Mouse (Mus musculus) heart, postnatal 0 days (tissue): Measurements from ENCODE around the gene Fbxl5. TPM values are rescaled to one million over a fixed set of nuclear protein-coding genes. Genes with fewer than 3 reads are reported as not detected.
A peak's percentile ranks its signal among the peaks of the same experiment; 100 is the strongest.

ENCODE experiments used
- ATAC-seq: fragments of 200-750 bp; cut with Nextera tagmentation; 2 replicates; pipeline ENCODE4 v1.8.0; 2017; ENCODE audit warnings: low read depth, moderate number of reproducible peaks, moderate library complexity; ENCODE audit not compliant: insufficient read depth
- DNase-seq: peaks from one replicate; pipeline ENCODE4 v3.0.0-alpha.2; 2016; ENCODE audit warnings: low spot score
- H3K27ac ChIP-seq: fragments of 300-500 bp; sonication (generic); 2 replicates; pipeline ENCODE4 v1.5.1; 2014; ENCODE audit warnings: low read depth, mild to moderate bottlenecking
- H3K27me3 ChIP-seq: fragments of 300-500 bp; sonication (generic); 2 replicates; pipeline ENCODE4 v1.6.1; 2014; ENCODE audit warnings: low read length, mixed read lengths; ENCODE audit not compliant: control insufficient read depth, insufficient read depth
- H3K36me3 ChIP-seq: fragments of 300-500 bp; sonication (generic); replicated peaks from 2 replicates; pipeline ENCODE4 v1.6.1; 2014; ENCODE audit warnings: low read length, mixed read lengths; ENCODE audit not compliant: control insufficient read depth, insufficient read depth
- H3K4me1 ChIP-seq: fragments of 300-500 bp; sonication (generic); 2 replicates; pipeline ENCODE4 v1.6.1; 2014; ENCODE audit warnings: antibody characterized with exemption; ENCODE audit not compliant: control insufficient read depth, insufficient read depth
- H3K4me2 ChIP-seq: fragments of 300-500 bp; sonication (generic); 2 replicates; pipeline ENCODE4 v1.6.1; 2014; ENCODE audit warnings: low read depth, mild to moderate bottlenecking, low read length, moderate library complexity
- H3K4me3 ChIP-seq: fragments of 300-500 bp; sonication (generic); 2 replicates; pipeline ENCODE4 v1.5.1; 2014; ENCODE audit warnings: low read depth, low read length
- H3K9ac ChIP-seq: fragments of 300-500 bp; sonication (generic); replicated peaks from 2 replicates; pipeline ENCODE4 v1.6.1; 2014; ENCODE audit warnings: low read depth, low read length, mixed read lengths
- H3K9me3 ChIP-seq: fragments of 300-500 bp; sonication (generic); replicated peaks from 2 replicates; pipeline ENCODE4 v1.6.1; 2016; ENCODE audit warnings: low read length; ENCODE audit not compliant: control insufficient read depth
- CTCF ChIP-seq: IDR thresholded peaks from 2 replicates; pipeline ENCODE4 v1.5.1; 2016; ENCODE audit warnings: antibody characterized with exemption, control low read depth, low read depth
- EP300 ChIP-seq: IDR thresholded peaks from 2 replicates; pipeline ENCODE4 v1.6.1; 2016; ENCODE audit warnings: antibody characterized with exemption, low read depth
- WGBS: fragments of 180-500 bp; shearing (Covaris S2); extraction: QIAGEN DNeasy Blood & Tissue Kit; methylation state at CpG from one replicate; pipeline ENCODE4 v1.1.7; 2014; 5-methylcytosine and 5-hydroxymethylcytosine counted together
- polyA plus RNA-seq: library from polyadenylated mRNA; unstranded; fragments of >200 nt; fragmentation: Nextera tagmentation; extraction: Ambion mirVana; gene quantifications from 2 replicates; pipeline ENCODE4 v1.2.1, GENCODE M21; 2015
- total RNA-seq: library from RNA; depleted of rRNA; stranded (reverse); fragments of >200 nt; gene quantifications from 2 replicates; pipeline ENCODE4 v1.2.3, GENCODE M21; 2014; ENCODE audit warnings: low replicate concordance

Gene Fbxl5
- total and polyA plus RNA-seq, 2 experiments from 2014 or later, result 40.3 to 48.9 TPM

- WGBS, result 52% methylated on average over 3 of the region's 3 CpGs
- no peak overlapping the region for H3K27ac ChIP-seq
Measured at GRCm38 (mm10) chr5:43842576-43843155, 21.2 kb upstream of the Fbxl5 start.

GRCm38 (mm10) chr5:43842011-43842285 lies 20.5 kb upstream of the Fbxl5 start:
- no peak for DNase-seq
- Histone ChIP-seq H3K4me3 (peak overlapping the region; percentile 25), H3K27me3 (no peaks in the 10 kb centered on the region), H3K9ac (no peak overlapping the region), H3K27ac (0 out of 2 replicates have a peak overlapping the region, but pooled peaks have one; percentile 34), H3K4me1 (no peaks in the 10 kb centered on the region), H3K4me2 (peak overlapping the region; percentile 57), H3K9me3 (no peaks in the 10 kb centered on the region), H3K36me3 (no peaks in the 10 kb centered on the region)
- TF ChIP-seq EP300 (no peak), CTCF (no peak)
- 66% methylated on average over 5 of the region's 5 CpGs for WGBS
- ATAC-seq, result no peak

More at GRCm38 (mm10) chr5:43842576-43843155, 21.2 kb upstream of the Fbxl5 start:
- no peaks in the 10 kb centered on the region for H3K4me1 ChIP-seq
- DNase-seq (no peak), ATAC-seq (no peak)
- H3K4me3 ChIP-seq, result no peak overlapping the region
- no peaks in the 10 kb centered on the region for H3K9me3 ChIP-seq
- H3K27me3 ChIP-seq, result no peaks in the 10 kb centered on the region
- H3K9ac ChIP-seq, result no peak overlapping the region
- H3K36me3 ChIP-seq, result no peaks in the 10 kb centered on the region
- TF ChIP-seq EP300, result no peak
- no peak for TF ChIP-seq CTCF
- H3K4me2 ChIP-seq, result no peak overlapping the region

DNA sequence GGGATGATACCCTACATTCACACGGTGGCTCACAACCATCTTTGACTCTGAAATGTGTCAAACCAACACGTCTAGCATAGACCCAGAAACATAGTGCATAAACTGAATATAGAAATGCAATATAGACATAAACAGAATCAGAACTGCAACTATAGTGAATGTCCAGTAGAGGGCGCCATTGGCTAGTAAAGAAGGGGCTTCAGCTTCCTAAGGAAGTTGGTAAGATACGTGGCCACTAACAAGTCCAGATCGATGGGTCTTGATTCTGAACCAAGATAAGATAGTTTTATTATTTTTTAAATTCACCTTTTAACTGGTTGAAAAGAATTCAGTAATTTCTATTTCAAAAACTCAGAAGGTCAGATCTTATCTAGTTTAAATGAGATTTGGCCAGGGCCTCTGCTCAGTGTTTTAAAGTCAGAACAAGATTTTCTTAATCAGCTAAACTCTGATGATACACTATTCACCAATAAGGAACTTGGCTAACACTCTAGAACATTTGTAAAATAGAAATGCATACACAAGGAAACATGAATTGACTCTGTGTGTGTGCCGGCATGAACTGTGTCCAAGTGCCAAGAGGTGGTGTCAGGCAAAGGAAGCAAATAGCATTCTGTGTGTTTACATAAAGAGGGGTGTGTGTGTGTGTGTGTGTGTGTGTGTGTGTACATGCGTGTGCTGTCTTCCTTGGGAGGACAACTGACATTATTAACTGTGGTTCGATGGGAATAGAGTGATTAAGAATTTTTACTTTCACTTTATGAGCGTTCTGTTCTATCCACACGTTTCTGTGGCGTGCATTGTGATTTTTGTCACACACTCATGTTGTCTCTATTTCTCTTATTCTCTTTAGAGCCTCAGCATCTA lies 19.9 kb upstream of the Fbxl5 start:
- Histone ChIP-seq H3K4me2 (peak overlapping the region; percentile 57), H3K4me3 (peak overlapping the region; percentile 25), H3K27me3 (no peaks in the 10 kb centered on the region), H3K27ac (0 out of 2 replicates have a peak overlapping the region, but pooled peaks have one; percentile 34), H3K9me3 (no peaks in the 10 kb centered on the region), H3K4me1 (no peaks in the 10 kb centered on the region), H3K9ac (no peak overlapping the region), H3K36me3 (no peaks in the 10 kb centered on the region)
- no peak for TF ChIP-seq EP300
- peak; percentile 89 for TF ChIP-seq CTCF
- peak; percentile 70 for DNase-seq
- ATAC-seq, result 0 out of 2 replicates have a peak, but pooled peaks have one; percentile 24
- 32% methylated on average over 11 of the region's 11 CpGs for WGBS

DNA sequence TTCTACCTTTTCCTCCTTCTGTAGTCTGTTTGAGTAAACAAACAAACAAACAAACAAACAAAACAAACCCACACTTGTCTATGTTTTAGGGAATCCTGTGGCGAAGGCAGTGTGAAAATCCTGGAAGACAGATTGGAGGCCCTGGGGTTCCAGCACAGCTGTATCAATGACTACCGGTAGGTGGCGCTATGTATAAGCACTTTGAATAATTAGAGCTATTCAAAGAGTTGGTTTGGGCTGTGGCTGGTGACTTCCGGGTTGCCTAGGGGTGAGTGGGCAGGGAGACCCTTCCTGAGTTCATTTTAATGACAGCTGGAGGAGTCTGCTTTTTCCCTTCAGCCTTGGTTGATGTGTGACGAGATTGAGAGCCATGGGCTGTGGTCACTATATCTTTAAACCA lies 15.9 kb upstream of the Fbxl5 start:
- no peak overlapping the region for H3K4me2 ChIP-seq
- WGBS, result 46% methylated on average over 5 of the region's 5 CpGs
- no peak overlapping the region for H3K27ac ChIP-seq
- H3K4me1 ChIP-seq, result no peaks in the 10 kb centered on the region
- H3K4me3 ChIP-seq, result no peak overlapping the region
- H3K36me3 ChIP-seq, result no peaks in the 10 kb centered on the region
- DNase-seq, result no peak
- H3K9me3 ChIP-seq, result no peaks in the 10 kb centered on the region
- no peak for ATAC-seq
- H3K27me3 ChIP-seq, result no peaks in the 10 kb centered on the region
- TF ChIP-seq CTCF (peak; percentile 47), EP300 (no peak)
- no peak overlapping the region for H3K9ac ChIP-seq

- 0 out of 2 replicates have a peak, but pooled peaks have one; percentile 17 for TF ChIP-seq CTCF
- no peak for TF ChIP-seq EP300
- DNase-seq (no peak), ATAC-seq (no peak)
- H3K36me3 ChIP-seq, result no peaks in the 10 kb centered on the region
- no peak overlapping the region for H3K27ac ChIP-seq
- no peak overlapping the region for H3K4me2 ChIP-seq
- H3K9me3 ChIP-seq, result no peaks in the 10 kb centered on the region
- H3K9ac ChIP-seq, result no peak overlapping the region
- H3K27me3 ChIP-seq, result no peaks in the 10 kb centered on the region
- WGBS, result 84% methylated on average over 7 of the region's 7 CpGs
- H3K4me1 ChIP-seq, result no peaks in the 10 kb centered on the region
- H3K4me3 ChIP-seq, result no peak overlapping the region
Measured at GRCm38 (mm10) chr5:43836590-43836989, 15.2 kb upstream of the Fbxl5 start.

- Histone ChIP-seq H3K27me3 (no peaks in the 10 kb centered on the region), H3K9me3 (no peaks in the 10 kb centered on the region), H3K9ac (no peak overlapping the region), H3K4me1 (no peaks in the 10 kb centered on the region), H3K36me3 (no peaks in the 10 kb centered on the region), H3K4me3 (no peak overlapping the region), H3K27ac (no peak overlapping the region), H3K4me2 (no peak overlapping the region)
- DNase-seq (no peak), ATAC-seq (no peak)
- TF ChIP-seq CTCF (no peak), EP300 (no peak)
- WGBS, result 84% methylated on average over 9 of the region's 9 CpGs
Measured at GRCm38 (mm10) chr5:43827366-43827765, 5.9 kb upstream of the Fbxl5 start.
